Mouse (Mus musculus) embryonic facial prominence, embryonic 10.5 days (tissue): Measurements from ENCODE around the gene Uba2. TPM values are rescaled to one million over a fixed set of nuclear protein-coding genes. Genes with fewer than 3 reads are reported as not detected.

Experiments
- DNase-seq: peaks from one replicate; pipeline ENCODE4 v3.0.0-alpha.2; 2017; ENCODE audit warnings: low spot score
- H3K27ac ChIP-seq: fragments of 300-500 bp; sonication (generic); replicated peaks from 2 replicates; pipeline ENCODE4 v1.5.1; 2016; ENCODE audit warnings: mild to moderate bottlenecking
- H3K27me3 ChIP-seq: fragments of 300-500 bp; sonication (generic); replicated peaks from 2 replicates; pipeline ENCODE4 v1.6.1; 2016; ENCODE audit warnings: low read depth, mild to moderate bottlenecking; ENCODE audit not compliant: poor library complexity, severe bottlenecking
- H3K36me3 ChIP-seq: fragments of 300-500 bp; sonication (generic); replicated peaks from 2 replicates; pipeline ENCODE4 v1.6.1; 2016; ENCODE audit warnings: mild to moderate bottlenecking, moderate library complexity
- H3K4me1 ChIP-seq: fragments of 300-500 bp; sonication (generic); 2 replicates; pipeline ENCODE4 v1.6.1; 2016
- H3K4me3 ChIP-seq: fragments of 300-500 bp; sonication (generic); 2 replicates; pipeline ENCODE4 v1.5.1; 2016; ENCODE audit warnings: mild to moderate bottlenecking, moderate library complexity
- H3K9me3 ChIP-seq: fragments of 300-500 bp; sonication (generic); 2 replicates; pipeline ENCODE4 v1.6.1; 2016; ENCODE audit warnings: mild to moderate bottlenecking
- WGBS: fragments of 180-500 bp; shearing (Covaris S2); methylation state at CpG from one replicate; pipeline ENCODE4 v1.1.7; 2016; 5-methylcytosine and 5-hydroxymethylcytosine counted together
- polyA plus RNA-seq: library from polyadenylated mRNA; unstranded; fragments of >200 nt; fragmentation: Nextera tagmentation; extraction: Ambion mirVana; gene quantifications from 2 replicates; pipeline ENCODE4 v1.2.1, GENCODE M21; 2016

Uba2 gene
- polyA plus RNA-seq, 1 experiment from 2014 or later: 295 TPM

DNA sequence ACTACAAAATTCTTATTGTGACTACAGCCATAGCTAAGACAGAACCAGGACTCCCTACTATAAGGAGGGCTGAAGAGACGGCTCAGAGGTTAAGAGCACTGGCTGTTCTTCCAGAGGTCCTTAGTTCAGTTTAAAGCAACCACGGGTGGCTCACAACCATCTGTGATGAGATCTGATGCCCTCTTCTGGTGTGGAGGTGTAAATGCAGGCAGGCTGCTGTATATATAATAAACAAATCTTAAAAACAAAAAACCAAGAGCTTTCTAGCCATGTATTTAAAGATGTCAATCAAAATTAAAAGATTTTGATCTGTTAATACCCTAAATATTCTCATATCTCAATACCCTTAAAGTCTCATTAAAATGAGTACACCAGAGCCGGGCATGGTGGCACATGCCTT is 10.2 kb downstream of the Uba2 start:
- Histone ChIP-seq H3K9me3 (no peaks in the 10 kb centered on the region), H3K36me3 (peaks cover 97% of the 10 kb centered on the region), H3K4me3 (no peak overlapping the region), H3K27me3 (no peaks in the 10 kb centered on the region), H3K27ac (no peak overlapping the region), H3K4me1 (no peaks in the 10 kb centered on the region)
- 96% methylated on average over 3 of the region's 3 CpGs for WGBS
- no peak for DNase-seq

DNA sequence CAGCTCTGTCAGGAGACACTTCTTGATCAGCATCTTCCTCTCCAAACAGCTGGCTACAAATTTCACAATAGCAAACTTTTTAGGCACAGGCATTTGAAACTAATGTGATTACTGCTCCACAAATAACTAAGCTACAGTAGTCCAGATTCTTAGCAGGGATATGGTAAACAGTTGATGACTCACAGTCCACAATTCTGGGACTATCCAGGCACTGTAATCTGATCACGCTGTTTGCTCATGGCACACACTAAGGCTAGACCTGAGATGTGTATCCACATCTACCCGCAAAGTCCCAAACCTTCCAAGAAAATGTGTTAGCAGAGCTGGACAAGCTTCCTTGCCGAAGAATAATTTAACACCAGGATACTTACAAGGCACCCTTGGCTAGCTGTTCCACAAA is 11.4 kb downstream of the Uba2 start:
- no peak overlapping the region for H3K4me3 ChIP-seq
- H3K27ac ChIP-seq: no peak overlapping the region
- H3K36me3 ChIP-seq: peaks cover 99% of the 10 kb centered on the region
- no peaks in the 10 kb centered on the region for H3K27me3 ChIP-seq
- no peaks in the 10 kb centered on the region for H3K9me3 ChIP-seq
- DNase-seq: no peak
- 96% methylated on average over 3 of the region's 3 CpGs for WGBS
- H3K4me1 ChIP-seq: no peaks in the 10 kb centered on the region

DNA sequence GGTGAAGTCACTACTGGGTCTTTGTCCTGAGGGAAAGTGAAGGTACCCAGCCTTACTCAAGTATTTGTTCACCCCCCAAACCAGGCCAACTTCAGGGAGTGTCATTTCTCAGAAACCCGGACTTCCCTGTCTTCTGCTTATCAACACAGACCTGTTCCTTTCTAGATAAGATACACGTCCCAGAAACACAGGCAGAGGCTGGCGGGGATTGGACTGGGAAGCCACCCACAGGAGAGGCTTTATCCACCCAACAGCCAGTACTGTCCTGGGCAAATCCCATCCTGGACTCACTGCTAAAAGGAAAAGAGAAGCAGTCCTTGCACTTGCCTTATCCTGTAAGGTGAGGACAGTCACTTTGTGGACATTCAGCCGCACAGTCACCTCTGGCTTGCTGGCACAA is 22.2 kb downstream of the Uba2 start:
- Histone ChIP-seq H3K27ac (no peak overlapping the region), H3K36me3 (peaks cover 100% of the 10 kb centered on the region), H3K4me1 (no peaks in the 10 kb centered on the region), H3K27me3 (no peaks in the 10 kb centered on the region), H3K4me3 (no peak overlapping the region), H3K9me3 (peaks cover 4% of the 10 kb centered on the region; the same call in 1 of the 2 replicates)
- no peak for DNase-seq
- 86% methylated on average over 4 of the region's 4 CpGs for WGBS

DNA sequence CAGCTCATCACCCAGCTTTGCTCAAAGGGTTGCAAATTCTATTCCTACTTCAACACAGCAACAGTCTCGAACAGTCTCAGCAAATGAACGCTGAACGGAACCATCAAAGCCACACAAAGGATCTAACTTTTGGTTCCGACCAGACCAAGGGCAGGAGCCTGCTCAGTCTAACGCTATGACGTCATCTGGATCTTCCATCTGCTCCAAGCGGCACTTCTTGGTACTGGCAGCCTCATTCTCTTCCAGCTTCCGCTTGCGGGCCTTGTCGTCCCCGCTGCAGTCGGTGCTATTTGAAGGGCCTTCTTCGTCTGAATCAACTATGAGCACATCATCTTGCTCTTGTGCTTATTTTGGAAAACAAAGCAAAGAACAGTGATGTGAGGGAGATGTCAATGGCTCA is 28.3 kb downstream of the Uba2 start:
- Histone ChIP-seq H3K36me3 (peaks cover 68% of the 10 kb centered on the region), H3K4me3 (no peak overlapping the region), H3K4me1 (no peaks in the 10 kb centered on the region), H3K27me3 (no peaks in the 10 kb centered on the region), H3K9me3 (peaks cover 3% of the 10 kb centered on the region; the same call in 1 of the 2 replicates), H3K27ac (no peak overlapping the region)
- DNase-seq: no peak
- 96% methylated on average over 13 of the region's 13 CpGs for WGBS

DNA sequence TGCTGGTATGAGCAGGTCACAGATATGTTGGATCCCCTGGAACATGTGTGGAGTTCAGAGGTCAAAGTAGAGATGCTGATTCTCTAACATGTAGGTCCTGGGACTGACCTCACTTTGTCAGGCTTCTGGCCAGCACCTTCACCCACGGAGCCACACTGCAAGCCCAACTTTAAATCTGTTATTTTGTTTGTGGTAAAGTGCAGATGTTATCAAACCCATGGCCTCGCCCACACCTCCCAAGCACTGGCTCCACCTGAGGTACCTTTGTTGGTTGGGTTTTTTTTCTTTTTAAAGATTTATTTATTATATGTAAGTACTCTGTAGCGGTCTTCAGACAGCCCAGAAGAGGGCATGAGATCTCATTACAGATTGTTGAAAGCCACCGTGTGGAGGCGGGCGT is 29.9 kb downstream of the Uba2 start:
- no peaks in the 10 kb centered on the region for H3K27me3 ChIP-seq
- DNase-seq: no peak
- H3K4me3 ChIP-seq: no peak overlapping the region
- no peaks in the 10 kb centered on the region for H3K4me1 ChIP-seq
- H3K36me3 ChIP-seq: peaks cover 52% of the 10 kb centered on the region
- peaks cover 3% of the 10 kb centered on the region; the same call in 1 of the 2 replicates for H3K9me3 ChIP-seq
- 90% methylated on average over 6 of the region's 6 CpGs for WGBS
- H3K27ac ChIP-seq: no peak overlapping the region

DNA sequence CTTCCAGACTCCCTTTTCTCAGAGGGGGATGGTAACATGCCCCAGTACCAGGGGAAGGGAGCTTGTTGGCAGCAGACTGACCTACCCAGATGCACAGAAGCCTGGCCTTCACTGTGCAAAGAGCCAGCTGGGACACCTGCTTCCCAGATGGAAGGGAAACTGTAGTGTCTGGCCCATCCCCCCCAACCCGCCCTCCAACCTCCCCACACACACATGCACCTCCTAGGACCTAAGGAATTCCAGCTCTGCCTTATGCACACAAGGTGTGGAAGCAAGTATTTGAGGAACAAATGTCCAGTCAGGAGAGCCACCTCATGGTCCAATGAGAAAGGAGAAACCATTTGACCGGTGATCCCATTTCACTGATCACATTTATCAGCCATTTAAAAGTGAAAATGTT is 35.1 kb downstream of the Uba2 start:
- peaks cover 25% of the 10 kb centered on the region for H3K4me1 ChIP-seq
- H3K27ac ChIP-seq: no peak overlapping the region
- H3K4me3 ChIP-seq: peak overlapping the region; percentile 87; the same call in 1 of the 2 replicates
- peaks cover 4% of the 10 kb centered on the region for H3K36me3 ChIP-seq
- H3K27me3 ChIP-seq: no peaks in the 10 kb centered on the region
- H3K9me3 ChIP-seq: no peaks in the 10 kb centered on the region
- 78% methylated on average over 2 of the region's 2 CpGs for WGBS
- peak; percentile 59 for DNase-seq

DNA sequence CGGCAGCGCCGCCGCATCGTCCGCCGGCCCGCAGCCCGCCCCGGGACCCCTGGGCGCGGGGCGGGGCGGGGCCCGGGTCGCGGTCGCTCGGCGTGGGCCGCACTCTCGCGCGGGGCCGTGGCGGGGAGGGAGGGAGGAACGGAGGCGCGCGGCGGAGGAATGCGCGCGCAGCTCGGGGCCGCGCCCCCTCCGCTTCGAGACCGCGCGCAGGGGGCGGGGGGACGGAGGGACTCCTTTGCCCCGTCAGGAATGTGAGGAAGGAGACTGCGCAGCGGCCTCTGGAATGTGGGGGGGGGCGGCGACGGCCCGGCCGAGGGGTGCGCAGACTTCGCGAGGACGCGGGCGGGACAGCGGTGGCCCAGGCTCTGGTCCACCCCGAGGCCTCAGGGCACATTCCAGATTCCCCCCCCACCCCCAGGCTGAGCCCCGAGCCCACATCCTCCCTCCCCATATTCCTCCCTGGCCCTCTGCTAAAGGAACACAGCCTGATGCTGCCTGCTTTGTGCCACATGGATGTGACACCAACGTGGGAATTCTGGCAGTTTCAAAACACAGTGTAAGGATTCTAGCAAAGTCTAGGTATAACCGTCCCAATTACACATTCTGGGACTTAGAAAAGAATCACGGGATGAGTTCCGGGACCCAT is 36.2 kb downstream of the Uba2 start, which contains the start of gene Wtip:
TSS of gene Wtip (minus strand) at position 152 of the 646 bp plus-strand sequence.
- peaks cover 25% of the 10 kb centered on the region for H3K4me1 ChIP-seq
- peak within 1 kb of the TSS; percentile 95 for H3K27ac ChIP-seq
- DNase-seq: peak; percentile 94
- no peaks in the 10 kb centered on the region for H3K9me3 ChIP-seq
- H3K27me3 ChIP-seq: no peaks in the 10 kb centered on the region
- H3K36me3 ChIP-seq: peaks cover 11% of the 10 kb centered on the region
- peak within 1 kb of the TSS; percentile 87 for H3K4me3 ChIP-seq
- WGBS: 4% methylated on average over 64 of the region's 65 CpGs

DNA sequence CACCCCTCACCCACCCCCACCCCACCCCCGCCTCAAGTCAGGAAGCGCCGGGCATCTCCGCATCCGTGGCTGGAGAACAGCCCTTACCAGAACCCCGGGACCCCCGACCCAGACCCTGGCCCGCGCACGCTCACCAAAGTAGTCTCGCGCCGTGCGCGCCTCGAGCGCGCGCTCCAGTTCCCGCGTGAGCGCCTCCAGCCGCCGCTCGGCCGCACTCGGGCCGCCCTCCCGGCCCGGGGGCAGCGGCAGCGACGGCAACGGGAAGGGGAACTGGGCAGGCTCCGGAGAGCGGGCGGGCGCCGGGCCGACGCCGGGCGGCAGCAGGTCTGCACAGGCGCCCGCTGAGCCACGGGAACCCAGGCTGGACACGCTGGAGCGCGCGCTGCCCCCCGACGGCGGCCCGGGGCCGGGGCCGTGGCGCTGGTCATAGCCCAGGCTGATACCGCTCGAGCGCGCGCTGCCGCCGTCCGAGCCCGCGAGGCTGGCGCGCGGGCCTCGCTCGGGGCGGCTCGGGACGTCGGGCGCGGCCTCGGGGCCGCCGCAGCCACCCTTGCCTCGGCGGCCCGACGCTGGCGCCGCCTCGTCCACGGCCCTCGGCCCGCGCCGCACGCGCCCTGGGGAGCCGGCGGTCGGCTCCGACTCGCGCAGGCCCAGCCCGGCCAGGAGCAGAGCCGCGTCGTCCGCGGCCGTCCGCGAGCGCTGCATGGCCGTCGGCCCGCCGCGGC is 36.9 kb downstream of the Uba2 start:
- Histone ChIP-seq H3K4me3 (peak overlapping the region; percentile 87), H3K27ac (peak overlapping the region; percentile 95), H3K27me3 (no peaks in the 10 kb centered on the region), H3K9me3 (peaks cover 2% of the 10 kb centered on the region; the same call in 1 of the 2 replicates), H3K36me3 (peaks cover 18% of the 10 kb centered on the region), H3K4me1 (peaks cover 25% of the 10 kb centered on the region)
- DNase-seq: peak; percentile 80
- WGBS: 2% methylated on average over 116 of the region's 116 CpGs

DNA sequence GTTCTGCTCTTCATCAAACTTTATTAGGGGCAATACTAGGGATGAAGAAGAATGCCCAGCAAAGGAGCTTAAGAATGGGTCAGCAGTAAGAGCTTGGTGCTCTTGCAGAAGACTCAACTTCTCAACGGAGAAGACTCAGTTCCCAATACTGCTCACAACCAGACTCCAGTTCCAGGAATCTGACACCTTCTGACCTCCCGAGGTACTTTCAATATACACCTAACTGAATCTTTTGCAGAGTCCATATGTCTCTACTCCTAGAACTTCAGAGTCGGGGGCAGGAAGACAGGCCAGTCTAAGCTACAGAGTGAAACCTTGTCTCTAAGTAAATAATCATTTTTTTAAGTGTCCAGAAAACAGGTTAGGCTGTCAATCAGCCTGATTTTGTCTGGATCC is 37.4 kb downstream of the Uba2 start:
- WGBS: 14% methylated on average over 3 of the region's 3 CpGs
- Histone ChIP-seq H3K4me1 (peaks cover 25% of the 10 kb centered on the region), H3K36me3 (peaks cover 24% of the 10 kb centered on the region), H3K27me3 (no peaks in the 10 kb centered on the region), H3K9me3 (peaks cover 8% of the 10 kb centered on the region; the same call in 1 of the 2 replicates), H3K4me3 (peak overlapping the region; percentile 87), H3K27ac (peak overlapping the region; percentile 95)
- no peak for DNase-seq

DNA sequence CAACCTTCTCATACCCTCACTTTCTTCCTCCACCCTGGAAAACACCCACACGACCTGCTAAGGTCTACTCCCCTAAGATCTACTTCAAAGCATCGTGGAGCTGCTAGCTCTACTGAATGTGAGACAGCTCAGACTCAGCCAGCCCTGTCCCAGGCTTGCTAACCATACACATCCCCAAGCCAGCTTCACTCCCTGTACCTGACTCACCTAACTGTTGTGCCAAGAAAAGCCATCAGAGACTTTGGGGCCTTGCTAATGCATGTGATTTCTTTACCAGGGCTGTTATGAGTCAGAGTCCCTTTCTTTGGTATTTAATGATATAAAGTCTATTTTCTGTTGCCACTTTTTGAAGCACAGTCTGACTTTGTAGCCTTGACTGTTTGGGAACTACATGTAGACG is 38.3 kb downstream of the Uba2 start:
- DNase-seq: no peak
- H3K4me1 ChIP-seq: peaks cover 25% of the 10 kb centered on the region
- no peak overlapping the region for H3K27ac ChIP-seq
- peaks cover 32% of the 10 kb centered on the region for H3K36me3 ChIP-seq
- H3K4me3 ChIP-seq: peak overlapping the region; percentile 87
- no peaks in the 10 kb centered on the region for H3K27me3 ChIP-seq
- 76% methylated on average over 3 of the region's 3 CpGs for WGBS
- peaks cover 14% of the 10 kb centered on the region; the same call in 1 of the 2 replicates for H3K9me3 ChIP-seq

DNA sequence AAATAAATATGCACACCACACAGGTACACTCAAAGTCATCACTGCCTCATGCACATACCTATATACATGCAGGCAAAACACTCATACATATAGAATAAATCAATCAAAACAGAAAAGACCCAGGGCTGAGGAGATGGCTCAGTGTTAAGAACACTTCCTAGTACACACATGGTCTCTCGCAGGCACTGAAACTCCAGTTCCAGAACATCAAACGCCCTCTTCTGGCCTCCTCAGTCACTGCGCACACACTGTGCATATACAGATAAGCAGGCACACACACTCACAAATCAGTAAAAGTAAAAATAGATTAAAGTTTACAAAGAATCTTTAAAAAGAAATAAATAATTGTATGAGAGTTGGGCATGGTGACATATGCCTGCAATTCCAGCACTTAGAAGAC is 43.1 kb downstream of the Uba2 start:
- Histone ChIP-seq H3K9me3 (peaks cover 14% of the 10 kb centered on the region; the same call in 1 of the 2 replicates), H3K27ac (no peak overlapping the region), H3K4me1 (peaks cover 7% of the 10 kb centered on the region), H3K27me3 (no peaks in the 10 kb centered on the region), H3K4me3 (no peak overlapping the region), H3K36me3 (peaks cover 61% of the 10 kb centered on the region)
- DNase-seq: no peak
- WGBS: 82% methylated on average over 3 of the region's 3 CpGs

DNA sequence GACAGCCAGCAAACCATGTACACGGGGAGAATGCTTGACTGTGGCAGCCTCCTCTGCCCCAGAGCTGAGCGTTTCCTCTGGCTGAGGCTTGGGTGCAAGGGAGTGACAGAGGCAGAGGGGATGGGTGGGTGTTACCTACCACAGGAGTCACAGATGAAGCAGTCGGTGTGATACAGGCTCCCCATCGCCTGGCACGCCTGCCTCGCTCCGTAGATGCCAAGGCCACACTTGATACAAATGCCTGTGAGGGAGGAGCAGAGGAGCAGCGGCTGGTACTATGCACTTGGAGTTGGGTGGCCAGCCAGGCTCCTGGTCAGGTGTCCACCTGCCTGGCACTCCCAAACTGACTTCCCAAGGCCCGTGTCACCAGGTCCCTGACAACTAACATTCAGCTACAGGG is 44.1 kb downstream of the Uba2 start:
- Histone ChIP-seq H3K9me3 (peaks cover 14% of the 10 kb centered on the region; the same call in 1 of the 2 replicates), H3K4me1 (no peaks in the 10 kb centered on the region), H3K4me3 (no peak overlapping the region), H3K36me3 (peaks cover 65% of the 10 kb centered on the region), H3K27ac (no peak overlapping the region), H3K27me3 (no peaks in the 10 kb centered on the region)
- no peak for DNase-seq
- WGBS: 92% methylated on average over 9 of the region's 9 CpGs
